Comparison of ENCODE assay signal across 33 mouse cellular contexts in genomic region chr4:112774766-112775165, GRCm38 (mm10). TPM values are rescaled to one million over a fixed set of nuclear protein-coding genes. Genes with fewer than 3 reads are reported as not detected.
"Had no signal": no experiment of that assay in that cellular context is flagged by ENCODE, and none has a peak within 500 bp of the region (broad histone marks: within the 10 kb centered on the region; RNA-seq: fewer than 3 reads in every experiment).

Gene Skint10, minus strand, starts transcription at chr4:112774866.

- DNase-seq: left cerebral cortex, postnatal 4 days; liver; liver, embryonic 13.5 days; liver, postnatal 0 days; lung, adult 18-20 months; lung, adult 2 months; lung, embryonic 14.5 days; lung, postnatal 10 days; lung, postnatal 14 days; lung, postnatal 36 days; lung, postnatal 4 days; midbrain, embryonic 14.5 days had no signal

RNA-seq across cellular contexts. Expression of gene Skint10, which starts in this region (rescaled TPM):
- polyA plus RNA-seq: limb, embryonic 10.5 days; limb, embryonic 11.5 days; limb, embryonic 12.5 days; limb, embryonic 13.5 days; limb, embryonic 14.5 days; liver, adult 2 months; liver, embryonic 11.5 days; liver, embryonic 12.5 days; liver, embryonic 13.5 days; liver, embryonic 14.5 days; liver, embryonic 15.5 days; liver, embryonic 16.5 days; liver, postnatal 0 days; lung, adult 2 months; lung, embryonic 14.5 days; lung, postnatal 0 days; macrophage; midbrain, embryonic 10.5 days; midbrain, embryonic 11.5 days; midbrain, embryonic 12.5 days; midbrain, embryonic 13.5 days; midbrain, embryonic 14.5 days; midbrain, embryonic 15.5 days; midbrain, embryonic 16.5 days; midbrain, postnatal 0 days; myocyte had no signal
